9 mouse cellular contexts compared by ENCODE assay signal in the genomic region with DNA sequence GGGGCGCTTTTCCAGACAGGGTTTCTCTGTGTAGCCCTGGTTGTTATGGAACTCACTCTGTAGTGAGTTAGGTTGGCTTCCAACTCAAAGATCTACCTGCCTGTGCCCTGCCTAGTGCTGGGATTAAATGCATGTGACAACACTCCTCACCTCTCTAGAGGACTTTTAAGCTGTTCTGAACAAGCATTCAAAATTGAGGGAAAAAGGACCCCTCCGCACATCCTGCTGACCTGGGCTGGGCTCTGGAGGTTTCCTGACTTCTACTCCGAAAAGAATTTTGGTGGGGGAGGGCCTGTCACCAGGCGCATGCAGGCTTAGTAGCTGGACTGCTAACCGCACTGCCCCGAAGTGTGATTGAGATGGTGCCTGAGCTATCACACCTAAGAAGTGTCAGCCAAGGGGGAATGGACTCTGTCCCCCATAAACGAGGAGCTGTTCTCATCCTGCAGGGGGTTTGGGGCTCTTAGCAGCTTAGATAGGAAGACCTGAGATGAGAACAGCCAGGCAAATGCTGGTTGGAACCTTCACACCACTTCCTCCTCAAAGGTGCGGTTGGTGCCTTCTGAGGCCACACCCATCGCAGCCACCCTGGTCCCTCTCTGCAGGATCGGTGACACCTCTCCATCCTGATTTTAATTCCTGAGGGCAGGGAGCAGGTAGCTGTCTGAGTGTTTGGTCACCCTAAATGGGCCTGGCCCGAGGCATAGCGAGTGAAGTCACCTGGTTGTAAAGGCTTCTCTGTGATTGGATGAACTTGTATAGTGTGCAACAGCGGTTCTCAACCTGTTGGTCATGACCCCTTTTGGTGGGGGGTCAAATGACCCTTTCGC. TPM values are rescaled to one million over a fixed set of nuclear protein-coding genes. Genes with fewer than 3 reads are reported as not detected.
DNase-seq lines count a peak whose midpoint lies in the region; ATAC-seq lines count a peak whose summit lies in the region.
"Had no signal": no experiment of that assay in that cellular context is flagged by ENCODE, and none has a peak within 500 bp of the region (broad histone marks: within the 10 kb centered on the region; RNA-seq: fewer than 3 reads in every experiment).

No protein-coding gene starts in this region.

- peak overlapping the region; percentile 18 for H3K27ac ChIP-seq in heart, embryonic 12.5 days (ENCODE audit: poor library complexity, severe bottlenecking)

- H3K36me3 ChIP-seq in heart, embryonic 12.5 days = no peaks in the 10 kb centered on the region

- H3K4me3 ChIP-seq in heart, embryonic 12.5 days = no peak overlapping the region
- H3K4me3 ChIP-seq: erythroblast, embryonic 14.5 days had no signal

- intact Hi-C loops in heart, postnatal 10 days (cut with DNase I) = no loop called here

- ATAC-seq in heart, embryonic 12.5 days (ENCODE audit: insufficient number of reproducible peaks, low FRiP score) = 0 out of 2 replicates have a peak, but pooled peaks have one; percentile 29
- ATAC-seq in granulocyte monocyte progenitor cell, adult 5-6 weeks (replicated peaks; ENCODE audit: poor library complexity, severe bottlenecking) = peak; percentile 60
- peak; percentile 68 for ATAC-seq in megakaryocyte, adult 5-6 weeks (ENCODE audit: poor library complexity, severe bottlenecking)

- no peak overlapping the region for H3K4me2 ChIP-seq in heart, embryonic 12.5 days

- no peaks in the 10 kb centered on the region for H3K9me3 ChIP-seq in heart, embryonic 12.5 days (replicated peaks)

- H3K4me1 ChIP-seq in heart, embryonic 12.5 days (replicated peaks) = peaks cover 49% of the 10 kb centered on the region

- DNase-seq in heart, postnatal 10 days = no peak
- DNase-seq in B cell, adult 2 months = peak; percentile 63 to 64
- no peak for DNase-seq in gastrocnemius, postnatal 10 days
- DNase-seq in urinary bladder, adult 2 months (ENCODE audit: low spot score) = no peak
- no peak for DNase-seq in adrenal gland, adult (ENCODE audit: inconsistent age in 2 of 2, low spot score in 1 of 2)

- H3K9ac ChIP-seq in heart, embryonic 12.5 days = no peak overlapping the region

- WGBS in heart, embryonic 12.5 days = 36% methylated on average over 14 of the region's 14 CpGs

- no peaks in the 10 kb centered on the region for H3K27me3 ChIP-seq in heart, embryonic 12.5 days (replicated peaks)

RNA-seq across cellular contexts. Expression of a gene that starts 20.4 kb away (rescaled TPM):
- polyA plus RNA-seq in heart, embryonic 12.5 days (2016; fragmentation: Nextera tagmentation; extraction: Ambion mirVana) = 2.9 and 3.2 TPM in 2 replicates
- 10 to 100 TPM; 13.9 to 16.7 TPM for total RNA-seq in heart, postnatal 10 days (2021)
- total RNA-seq in granulocyte monocyte progenitor cell, adult 5-6 weeks (2014; fragmentation: Nextera tagmentation) = 13.3 and 15.7 TPM in 2 replicates
- total RNA-seq in granulocyte monocyte progenitor cell, adult 5-6 weeks (2017) = 12.7 and 13.2 TPM in 2 replicates
- 88.8 and 98.5 TPM in 2 replicates for total RNA-seq in megakaryocyte, adult 5-6 weeks (2015)
- 115 and 125 TPM in 2 replicates for total RNA-seq in megakaryocyte, adult 5-6 weeks (2017)
- 1 to 10 TPM; 5.3 to 8.5 TPM for total RNA-seq in gastrocnemius, postnatal 10 days (2021)
- 6.2 and 8.5 TPM in 2 replicates for polyA plus RNA-seq in urinary bladder, adult 2 months (2012; rRNA removed)

RNA-seq across cellular contexts. Expression of a gene that starts 21.6 kb away (rescaled TPM):
- 0.31 and 0.36 TPM in 2 replicates for polyA plus RNA-seq in heart, embryonic 12.5 days (2016; fragmentation: Nextera tagmentation; extraction: Ambion mirVana)
- under 1 TPM in 1 of 2 experiments, not detected in 1; 0.69 TPM for total RNA-seq in heart, postnatal 10 days (2021)
- not detected in 2 replicates for total RNA-seq in granulocyte monocyte progenitor cell, adult 5-6 weeks (2014; fragmentation: Nextera tagmentation)
- 1.2 TPM in 1 of 2 replicates, not detected in the other for total RNA-seq in granulocyte monocyte progenitor cell, adult 5-6 weeks (2017)
- total RNA-seq in megakaryocyte, adult 5-6 weeks (2015) = 0.20 and 2.2 TPM in 2 replicates
- total RNA-seq in megakaryocyte, adult 5-6 weeks (2017) = 1.6 and 2.0 TPM in 2 replicates
- under 1 TPM in 1 of 2 experiments, not detected in 1; 0.66 TPM for total RNA-seq in gastrocnemius, postnatal 10 days (2021)
- 0.76 and 1.3 TPM in 2 replicates for polyA plus RNA-seq in urinary bladder, adult 2 months (2012; rRNA removed)
- polyA plus RNA-seq: erythroblast, embryonic 14.5 days had no signal

Comparison
In these comparisons a context has a peak if more than half of its experiments do, and no peak if none do; other contexts are left out.
1. DNase-seq: peak in B cell, adult 2 months (2 of 2); none in heart, postnatal 10 days (0 of 2), gastrocnemius, postnatal 10 days (single experiment), urinary bladder, adult 2 months (single experiment) and adrenal gland, adult (0 of 2).
2. RNA of a gene that starts 20.4 kb away (total RNA-seq): 88.8 to 125 TPM in megakaryocyte, adult 5-6 weeks; 13.9 to 16.7 TPM in heart, postnatal 10 days, 12.7 to 15.7 TPM in granulocyte monocyte progenitor cell, adult 5-6 weeks and 5.3 to 8.5 TPM in gastrocnemius, postnatal 10 days; every median in the first group is over 4 times any median in the second.
3. Peak in every context shown above with its lines, with median percentiles within 50 percentile points of each other: ATAC-seq.